Mouse (Mus musculus): ENCODE measurements at regions not wholly inside any gene's neighbourhood (a gene's known extent, or its start where the extent isn't known, plus 50 kb on each side); places are given as distances from the start of the nearest gene placed in this dataset.
A peak's percentile ranks its signal among the peaks of the same experiment; 100 is the strongest.
"Not testable (repeated sequence)": the region's sequence is repeated elsewhere in the genome, so short reads cannot be mapped to it uniquely, and the experiment has no call there.

- DNase-seq: no peak
These were observed 65.4 kb downstream of the Chst1 start for GRCm38 (mm10) chr2:92664939-92665338.

DNA sequence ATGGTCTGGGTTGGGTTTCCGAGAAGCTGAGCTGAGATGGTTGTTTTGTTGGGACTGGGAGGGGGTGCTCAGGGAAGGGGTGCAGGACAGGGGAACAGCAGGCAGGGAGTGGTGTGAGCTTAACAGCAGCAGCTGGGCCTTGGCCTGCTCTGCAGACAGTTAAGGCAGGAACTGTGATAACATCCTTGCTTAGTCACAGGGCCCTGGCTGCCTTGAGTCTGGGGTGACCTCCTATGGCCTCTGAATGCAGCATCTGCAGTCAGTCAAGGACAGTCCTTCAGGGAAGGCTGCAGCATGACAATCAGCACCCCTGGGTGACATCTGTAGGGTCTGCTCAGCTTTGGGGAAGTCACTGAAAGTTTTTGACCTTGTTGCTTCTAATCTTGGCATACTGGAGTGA, 67.7 kb downstream of the Chst1 start:
- no peak for DNase-seq

DNA sequence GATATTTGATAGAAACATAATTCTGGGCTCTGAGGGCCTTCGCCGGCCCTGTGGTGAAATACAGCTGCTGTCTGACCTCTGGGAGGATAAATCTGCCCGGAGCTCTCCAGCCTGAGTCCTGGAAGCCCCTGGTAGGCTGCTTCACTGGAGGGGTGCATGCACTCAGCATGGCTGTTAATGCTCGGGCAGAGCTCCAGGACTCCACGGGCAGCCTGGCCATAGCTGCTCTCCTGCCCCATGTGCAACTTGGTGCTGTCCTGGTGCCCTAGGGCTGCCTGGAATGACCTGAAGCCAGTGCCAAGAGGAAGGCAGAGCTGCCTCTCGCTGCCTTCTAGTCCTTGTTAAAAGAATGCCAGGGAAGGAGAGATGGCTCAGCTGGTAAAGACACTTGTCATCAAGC, 68.2 kb downstream of the Chst1 start:
- DNase-seq: peak; percentile 17

DNA sequence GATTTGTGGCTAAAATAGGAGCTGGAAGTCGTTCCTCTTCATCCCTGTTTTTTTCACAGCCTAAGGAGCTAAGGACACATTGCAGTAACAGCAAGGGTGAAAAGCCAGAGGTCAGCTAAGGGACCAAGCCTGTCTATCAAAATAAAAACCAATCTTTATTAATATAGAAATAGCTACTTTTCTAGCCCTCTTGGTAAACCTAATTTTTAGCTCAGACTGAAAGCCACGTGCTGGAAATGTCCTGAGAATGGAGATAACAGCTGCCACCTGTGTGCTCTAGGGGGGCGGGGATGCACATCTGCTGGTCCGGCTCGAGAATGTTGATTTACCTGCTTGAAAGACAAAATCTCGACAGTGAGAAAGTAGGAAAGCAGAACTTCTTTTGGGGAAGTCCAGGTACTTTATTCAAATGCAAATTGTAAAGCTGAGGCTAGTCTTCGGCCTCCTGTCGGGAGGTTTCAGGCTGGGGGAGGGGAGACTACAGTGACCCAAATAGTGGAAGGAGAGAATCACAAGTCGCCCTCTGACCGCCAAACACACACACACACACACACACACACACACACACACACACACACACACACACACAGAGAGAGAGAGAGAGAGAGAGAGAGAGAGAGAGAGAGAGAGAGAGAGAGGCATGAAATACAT, 70.0 kb downstream of the Chst1 start:
- DNase-seq: not testable (repeated sequence)

DNA sequence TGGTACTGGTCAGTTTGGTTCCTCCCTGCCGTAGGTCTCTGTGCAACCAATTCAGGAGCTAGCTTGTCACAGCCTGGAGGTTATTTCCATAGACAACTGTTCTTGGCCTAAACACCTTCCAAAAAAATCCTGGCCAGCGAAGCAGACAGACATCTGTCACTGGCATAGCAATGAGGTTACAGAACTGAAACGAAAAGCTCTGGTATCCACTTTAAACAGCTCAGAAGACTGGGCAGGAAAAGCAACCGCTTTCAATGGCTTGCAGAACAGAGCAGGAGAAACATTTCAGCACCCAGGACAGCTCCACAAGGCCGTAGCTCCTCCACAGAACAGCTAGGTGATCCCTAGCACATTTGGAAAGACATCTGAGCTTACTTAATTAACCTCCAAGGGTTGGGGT, 72.1 kb downstream of the Chst1 start:
- peak; percentile 56 for DNase-seq

DNA sequence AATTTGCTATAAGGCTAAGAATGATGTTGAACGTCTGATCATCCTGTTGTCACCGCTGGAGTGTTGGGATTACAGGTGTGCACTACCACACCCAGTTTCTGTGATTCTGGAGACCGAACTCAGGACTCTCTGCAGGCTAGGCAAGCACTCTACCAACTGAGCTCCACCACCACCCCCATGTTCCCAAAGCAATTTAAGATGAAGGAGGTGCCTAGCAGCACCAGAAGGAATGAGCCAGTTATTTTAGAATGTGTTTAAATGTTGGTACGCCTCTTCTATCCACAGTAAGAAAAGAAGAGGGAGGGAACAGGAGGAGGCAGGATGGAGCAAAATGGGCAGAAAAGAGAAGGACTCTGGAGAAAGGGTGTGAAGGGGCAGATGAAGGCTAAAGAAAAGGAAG, 72.6 kb downstream of the Chst1 start:
- no peak for DNase-seq

DNA sequence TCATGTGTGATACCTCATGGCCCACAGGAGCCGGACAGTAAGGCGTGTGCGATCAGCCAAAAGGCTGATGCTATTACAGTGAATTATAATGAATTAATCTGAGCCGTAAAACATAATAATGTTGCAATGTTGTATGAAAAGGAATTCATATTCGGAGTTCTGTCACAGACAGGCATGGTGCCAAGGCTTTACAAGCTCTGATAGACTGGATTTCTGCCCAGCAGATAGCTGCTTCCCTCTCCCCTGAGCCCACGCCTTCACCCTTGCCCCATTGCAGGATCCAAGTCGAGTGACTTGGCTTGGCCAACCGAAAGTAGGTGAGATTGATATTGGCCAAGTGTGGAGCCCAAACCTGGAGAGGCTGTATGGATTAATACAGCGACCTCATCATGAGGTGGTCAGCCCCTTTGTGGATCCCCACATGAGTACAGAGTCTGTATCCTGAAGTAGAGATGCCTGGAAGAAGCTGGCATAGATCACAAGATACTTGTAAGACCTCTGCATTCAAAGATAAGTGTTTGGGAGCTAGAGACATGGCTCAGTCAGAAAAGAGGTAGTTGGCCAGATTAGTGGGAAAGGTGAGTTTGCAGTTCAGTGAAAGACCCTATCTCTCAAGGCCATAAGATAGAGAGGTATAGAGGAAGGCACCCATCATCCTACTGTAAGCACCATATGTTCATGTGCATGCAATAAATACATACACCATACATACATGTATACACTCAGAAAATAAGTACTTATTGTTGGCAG, 73.7 kb downstream of the Chst1 start:
- DNase-seq: no peak

GRCm38 (mm10) chr2:92673931-92674330, 74.4 kb downstream of the Chst1 start:
- no peak for DNase-seq

- DNase-seq: no peak
These were observed 75.7 kb downstream of the Chst1 start for GRCm38 (mm10) chr2:92675247-92675646.

GRCm38 (mm10) chr2:92678276-92678930, 78.9 kb downstream of the Chst1 start:
- DNase-seq: no peak

DNA sequence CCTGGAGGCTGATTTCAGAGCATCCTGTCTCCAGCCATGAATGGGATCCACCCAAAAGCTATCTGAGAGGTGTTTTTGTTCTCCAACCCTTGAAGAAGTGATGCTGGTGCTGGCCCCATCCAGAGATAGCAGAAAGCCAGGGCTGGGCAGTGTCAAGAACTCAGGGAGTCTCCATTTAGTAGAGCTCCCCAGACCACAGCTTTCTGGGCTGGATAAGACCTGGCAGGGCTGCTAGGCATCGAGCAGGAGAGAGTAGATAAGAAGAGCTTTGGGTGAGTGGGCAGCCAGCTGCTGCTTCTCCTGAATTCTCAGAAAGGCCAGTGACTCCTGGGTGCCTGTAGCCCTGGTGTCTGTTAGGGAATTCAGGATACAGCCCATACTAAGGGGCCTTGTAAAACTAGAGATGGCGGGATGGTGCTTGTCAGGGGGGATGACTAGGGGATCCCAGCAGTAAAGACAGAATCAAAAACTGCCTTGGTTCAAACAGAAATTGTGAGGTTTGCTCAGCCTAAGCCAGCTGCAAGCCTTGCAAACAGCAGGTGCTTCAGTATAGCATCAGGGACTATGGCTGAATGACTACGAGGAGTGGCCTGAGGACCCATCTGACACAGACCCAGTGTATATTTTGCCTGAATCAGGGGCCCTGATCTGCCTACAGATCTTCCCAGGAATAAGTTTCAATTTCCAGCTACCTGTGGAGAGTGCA, 79.6 kb downstream of the Chst1 start:
- DNase-seq: no peak

GRCm38 (mm10) chr2:92682256-92682655, 82.7 kb downstream of the Chst1 start:
- no peak for DNase-seq

DNA sequence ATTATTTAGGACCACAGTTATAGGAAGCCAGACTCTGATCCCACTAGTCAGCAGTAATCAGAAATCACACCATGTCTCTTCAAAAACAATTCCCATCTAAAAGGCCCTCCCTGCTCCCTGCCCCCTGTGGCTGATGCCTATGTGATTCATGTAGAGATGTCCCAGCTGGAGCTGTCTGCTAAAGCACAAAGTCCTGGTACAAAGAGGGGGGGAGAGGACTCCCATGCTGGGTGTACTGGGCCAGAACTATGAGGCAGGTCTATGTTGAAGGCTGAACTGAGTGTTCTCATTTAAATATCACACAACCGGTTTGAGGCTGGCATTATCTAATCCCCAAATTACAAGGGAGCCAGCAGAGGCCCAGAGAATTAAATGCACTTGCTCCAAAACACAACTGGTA, 88.2 kb downstream of the Chst1 start:
- no peak for DNase-seq

GRCm38 (mm10) chr2:92689203-92689602, 89.7 kb downstream of the Chst1 start:
- no peak for DNase-seq

DNA sequence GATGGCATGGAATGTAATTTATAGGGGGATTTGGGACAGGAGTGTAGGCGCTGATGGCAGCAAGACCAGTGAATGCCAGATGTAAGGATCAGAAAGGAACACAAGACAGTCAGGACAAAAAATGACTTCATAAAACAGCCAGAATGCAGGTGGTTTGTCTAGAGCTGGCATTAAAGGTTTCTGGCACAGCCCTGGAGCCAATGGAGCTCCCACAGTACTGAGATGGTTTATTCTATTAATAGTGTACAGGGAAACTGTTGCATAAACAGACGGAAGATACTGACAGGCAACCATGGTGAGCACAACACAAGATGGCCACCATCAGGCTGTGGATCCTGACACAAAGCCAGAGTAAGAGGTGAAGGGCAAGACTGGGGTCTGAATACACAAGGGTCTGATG, 90.8 kb downstream of the Chst1 start:
- DNase-seq: no peak

DNA sequence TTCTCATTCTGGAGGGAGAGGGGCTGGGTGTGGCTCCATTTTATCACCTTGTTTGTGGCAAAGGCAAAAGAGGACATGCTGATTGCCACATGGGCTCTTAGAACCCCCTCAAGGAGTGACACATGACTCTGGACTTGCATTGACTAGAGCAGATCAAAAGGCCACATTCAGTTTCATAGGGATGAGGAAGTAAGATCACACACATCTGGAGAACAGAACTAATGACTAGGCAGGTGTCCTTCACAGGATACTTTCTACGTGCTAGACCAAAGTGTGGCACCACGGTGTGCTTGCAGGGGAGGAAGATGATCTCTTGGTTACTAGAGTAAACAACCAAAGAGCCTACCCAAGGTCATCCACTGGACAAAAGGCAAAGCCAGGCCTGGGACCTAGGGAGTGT, 91.9 kb downstream of the Chst1 start:
- no peak for DNase-seq

- DNase-seq: no peak
These were observed 93.1 kb downstream of the Chst1 start for GRCm38 (mm10) chr2:92692623-92693022.

DNA sequence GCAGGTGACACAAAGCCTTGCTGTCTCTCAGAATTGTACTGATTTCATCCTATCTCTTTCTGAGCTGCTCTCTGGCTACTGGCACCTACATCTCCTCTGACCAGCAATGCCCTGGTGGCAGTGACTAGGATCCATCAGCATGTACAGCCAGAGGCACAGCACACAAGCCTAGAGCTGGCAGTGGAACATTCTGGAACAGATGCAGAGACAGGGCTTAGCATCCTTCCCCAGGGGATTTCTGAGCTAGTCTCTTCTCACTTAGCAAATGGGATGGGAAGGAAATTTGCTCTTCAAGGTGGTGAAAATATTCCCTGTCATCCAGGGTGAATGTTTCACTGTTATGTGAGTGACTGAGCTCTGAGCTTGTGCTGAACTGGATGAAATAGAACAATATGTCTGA, 93.5 kb downstream of the Chst1 start:
- no peak for DNase-seq

DNA sequence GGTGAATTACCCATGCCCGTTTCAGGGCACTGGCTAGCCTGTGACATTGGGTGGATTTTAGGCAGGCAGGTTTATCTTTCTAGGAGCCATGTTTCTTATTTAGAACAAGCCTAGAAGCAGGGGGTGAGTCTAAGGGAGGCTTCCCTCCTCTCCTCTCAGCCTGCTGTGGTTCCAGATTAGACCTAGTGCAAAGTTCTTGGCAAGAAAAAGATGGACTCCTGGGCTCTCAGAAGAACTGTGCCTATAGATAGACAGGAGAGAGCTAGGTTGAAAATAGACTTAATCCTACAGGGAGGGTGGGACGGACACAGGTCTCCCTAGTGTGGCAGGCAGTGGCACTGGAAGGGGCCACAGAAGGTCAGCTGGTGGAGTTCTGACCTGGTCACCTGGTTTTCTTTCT, 95.3 kb downstream of the Chst1 start:
- no peak for DNase-seq

- DNase-seq: no peak
These were observed 96.4 kb downstream of the Chst1 start for GRCm38 (mm10) chr2:92695869-92696268.

DNA sequence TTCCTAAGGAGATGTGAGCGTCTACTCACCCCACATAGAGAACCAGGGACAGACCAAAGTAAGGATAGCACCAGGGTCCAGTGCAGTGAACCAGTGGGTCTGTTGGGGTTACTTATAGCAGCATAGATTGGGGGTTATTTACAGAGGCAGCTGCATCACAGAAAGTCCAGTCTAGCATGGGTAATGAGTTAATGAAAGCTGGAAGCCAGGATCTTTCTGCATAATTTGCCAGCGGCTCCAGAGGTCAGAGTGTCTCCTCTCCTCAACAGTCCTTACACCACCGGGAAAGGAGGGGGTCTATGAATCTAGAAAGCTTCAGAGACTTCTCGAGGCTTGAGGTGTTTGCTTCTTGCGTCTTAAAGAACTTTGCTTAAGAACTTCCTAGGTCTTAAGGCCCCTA, 98.2 kb downstream of the Chst1 start:
- DNase-seq: no peak

- DNase-seq: no peak
These were observed 99.9 kb downstream of the Chst1 start for GRCm38 (mm10) chr2:92699360-92699759.

DNA sequence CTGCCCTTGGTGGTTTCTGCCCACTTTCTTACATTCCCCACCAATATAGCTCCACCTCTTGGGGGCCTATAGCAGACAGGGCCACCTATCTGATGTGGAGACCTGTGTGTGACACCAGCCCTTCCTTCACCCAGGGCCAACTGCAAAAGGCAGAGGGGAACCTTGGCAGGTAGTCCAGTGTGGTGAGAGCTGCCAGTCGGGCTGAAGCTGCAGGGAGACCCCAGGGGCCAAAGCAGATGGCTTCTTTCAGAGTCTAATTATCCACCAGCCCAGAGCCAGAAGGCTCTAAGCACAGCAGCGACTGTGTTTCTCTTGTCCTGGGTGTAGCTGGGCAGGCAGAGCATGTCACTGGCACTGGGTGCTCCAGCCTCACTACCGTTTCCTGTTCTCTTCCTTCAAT, 104.5 kb downstream of the Chst1 start:
- no peak for DNase-seq

Data from gastrocnemius, postnatal 10 days (tissue).